Mouse (Mus musculus) forebrain, embryonic 13.5 days (tissue): ENCODE measurements around the gene Clec2i. TPM values are rescaled to one million over a fixed set of nuclear protein-coding genes. Genes with fewer than 3 reads are reported as not detected.

ENCODE experiments used
- ATAC-seq: fragments of 200-750 bp; cut with Nextera tagmentation; 2 replicates; pipeline ENCODE4 v1.8.0; 2017
- H3K27ac ChIP-seq: fragments of 300-500 bp; sonication (generic); 2 replicates; pipeline ENCODE4 v1.5.1; 2015; ENCODE audit warnings: inconsistent platforms, mild to moderate bottlenecking, moderate library complexity
- H3K27me3 ChIP-seq: fragments of 300-500 bp; sonication (generic); 2 replicates; pipeline ENCODE4 v1.6.1; 2015; ENCODE audit warnings: mild to moderate bottlenecking, inconsistent platforms
- H3K36me3 ChIP-seq: fragments of 300-500 bp; sonication (generic); 2 replicates; pipeline ENCODE4 v1.6.1; 2015; ENCODE audit warnings: mild to moderate bottlenecking, inconsistent platforms; ENCODE audit not compliant: poor library complexity, severe bottlenecking
- H3K4me1 ChIP-seq: fragments of 300-500 bp; sonication (generic); 2 replicates; pipeline ENCODE4 v1.6.1; 2015; ENCODE audit warnings: inconsistent platforms
- H3K4me2 ChIP-seq: fragments of 300-500 bp; sonication (generic); 2 replicates; pipeline ENCODE4 v1.6.1; 2015; ENCODE audit warnings: inconsistent platforms, mild to moderate bottlenecking, moderate library complexity
- H3K4me3 ChIP-seq: fragments of 300-500 bp; sonication (generic); 2 replicates; pipeline ENCODE4 v1.5.1; 2015; ENCODE audit warnings: mild to moderate bottlenecking, inconsistent platforms
- H3K9ac ChIP-seq: fragments of 300-500 bp; sonication (generic); 2 replicates; pipeline ENCODE4 v1.6.1; 2015; ENCODE audit warnings: mild to moderate bottlenecking, inconsistent platforms
- H3K9me3 ChIP-seq: fragments of 300-500 bp; sonication (generic); replicated peaks from 2 replicates; pipeline ENCODE4 v1.6.1; 2016; ENCODE audit warnings: inconsistent platforms
- WGBS: fragments of 180-500 bp; shearing (Covaris S2); methylation state at CpG from one replicate; pipeline ENCODE4 v1.1.7; 2015; 5-methylcytosine and 5-hydroxymethylcytosine counted together
- polyA plus RNA-seq: library from polyadenylated mRNA; unstranded; fragments of >200 nt; fragmentation: Nextera tagmentation; extraction: Ambion mirVana; gene quantifications from 2 replicates; pipeline ENCODE4 v1.2.1, GENCODE M21; 2015

Clec2i gene
- polyA plus RNA-seq, 1 experiment from 2014 or later = not detected

- Histone ChIP-seq H3K9ac (no peak overlapping the region), H3K27ac (no peak overlapping the region), H3K36me3 (no peaks in the 10 kb centered on the region), H3K9me3 (no peaks in the 10 kb centered on the region), H3K4me1 (peaks cover 17% of the 10 kb centered on the region), H3K27me3 (no peaks in the 10 kb centered on the region), H3K4me2 (peak overlapping the region; percentile 25; the same call in 1 of the 2 replicates), H3K4me3 (peak overlapping the region; percentile 14; the same call in 1 of the 2 replicates)
- no peak for ATAC-seq
- WGBS = 28% methylated on average over 7 of the region's 7 CpGs
Measured at GRCm38 (mm10) chr6:128845319-128845979, 41.9 kb upstream of the Clec2i start.

- ATAC-seq = no peak
Measured at GRCm38 (mm10) chr6:128845998-128846542, 41.3 kb upstream of the Clec2i start.

GRCm38 (mm10) chr6:128847401-128847800, 40.0 kb upstream of the Clec2i start:
- WGBS = 90% methylated on average over 4 of the region's 4 CpGs
- H3K27me3 ChIP-seq = no peaks in the 10 kb centered on the region

More at GRCm38 (mm10) chr6:128845998-128846542, 41.3 kb upstream of the Clec2i start:
- Histone ChIP-seq H3K4me2 (no peak overlapping the region), H3K36me3 (no peaks in the 10 kb centered on the region), H3K9me3 (no peaks in the 10 kb centered on the region), H3K9ac (no peak overlapping the region), H3K27me3 (no peaks in the 10 kb centered on the region), H3K27ac (no peak overlapping the region), H3K4me1 (peaks cover 17% of the 10 kb centered on the region), H3K4me3 (no peak overlapping the region)
- WGBS = 60% methylated on average over 8 of the region's 9 CpGs

GRCm38 (mm10) chr6:128849902-128850301, 37.5 kb upstream of the Clec2i start:
- H3K4me1 ChIP-seq = no peaks in the 10 kb centered on the region
- no peak overlapping the region for H3K9ac ChIP-seq
- ATAC-seq = peak; percentile 36; the same call in 1 of the 2 replicates

More at GRCm38 (mm10) chr6:128847401-128847800, 40.0 kb upstream of the Clec2i start:
- Histone ChIP-seq H3K4me3 (no peak overlapping the region), H3K36me3 (no peaks in the 10 kb centered on the region), H3K9ac (no peak overlapping the region), H3K4me2 (no peak overlapping the region), H3K9me3 (no peaks in the 10 kb centered on the region), H3K27ac (no peak overlapping the region), H3K4me1 (peaks cover 8% of the 10 kb centered on the region)
- no peak for ATAC-seq

GRCm38 (mm10) chr6:128850671-128851070, 36.7 kb upstream of the Clec2i start:
- 84% methylated on average over 2 of the region's 2 CpGs for whole genome bisulfite sequencing
- Histone ChIP-seq H3K4me3 (no peak overlapping the region), H3K9me3 (no peaks in the 10 kb centered on the region), H3K27me3 (no peaks in the 10 kb centered on the region), H3K27ac (no peak overlapping the region), H3K4me2 (no peak overlapping the region), H3K36me3 (no peaks in the 10 kb centered on the region), H3K9ac (no peak overlapping the region), H3K4me1 (no peaks in the 10 kb centered on the region)
- no peak for ATAC-seq

More at GRCm38 (mm10) chr6:128849902-128850301, 37.5 kb upstream of the Clec2i start:
- H3K4me3 ChIP-seq = no peak overlapping the region
- 49% methylated on average over 2 of the region's 2 CpGs for WGBS
- H3K27ac ChIP-seq = no peak overlapping the region
- no peak overlapping the region for H3K4me2 ChIP-seq
- H3K27me3 ChIP-seq = no peaks in the 10 kb centered on the region
- no peaks in the 10 kb centered on the region for H3K36me3 ChIP-seq
- no peaks in the 10 kb centered on the region for H3K9me3 ChIP-seq

GRCm38 (mm10) chr6:128851151-128851550, 36.2 kb upstream of the Clec2i start:
- Histone ChIP-seq H3K27ac (no peak overlapping the region), H3K27me3 (no peaks in the 10 kb centered on the region), H3K4me2 (no peak overlapping the region), H3K9ac (no peak overlapping the region), H3K4me1 (no peaks in the 10 kb centered on the region), H3K36me3 (no peaks in the 10 kb centered on the region), H3K4me3 (no peak overlapping the region), H3K9me3 (no peaks in the 10 kb centered on the region)
- 89% methylated on average over 2 of the region's 2 CpGs for WGBS
- no peak for ATAC-seq

GRCm38 (mm10) chr6:128852766-128853165, 34.6 kb upstream of the Clec2i start:
- H3K27ac ChIP-seq = no peak overlapping the region
- no peaks in the 10 kb centered on the region for H3K27me3 ChIP-seq
- no peak overlapping the region for H3K4me2 ChIP-seq
- WGBS = 86% methylated on average over 3 of the region's 3 CpGs
- no peak for ATAC-seq
- H3K9ac ChIP-seq = no peak overlapping the region
- no peak overlapping the region for H3K4me3 ChIP-seq
- H3K36me3 ChIP-seq = no peaks in the 10 kb centered on the region
- H3K9me3 ChIP-seq = no peaks in the 10 kb centered on the region
- no peaks in the 10 kb centered on the region for H3K4me1 ChIP-seq

GRCm38 (mm10) chr6:128854024-128854820, 33.2 kb upstream of the Clec2i start:
- Histone ChIP-seq H3K27me3 (no peaks in the 10 kb centered on the region), H3K9ac (no peak overlapping the region), H3K4me2 (peak overlapping the region; percentile 12; the same call in 1 of the 2 replicates), H3K4me1 (no peaks in the 10 kb centered on the region), H3K36me3 (no peaks in the 10 kb centered on the region), H3K4me3 (no peak overlapping the region), H3K9me3 (no peaks in the 10 kb centered on the region), H3K27ac (no peak overlapping the region)
- 47% methylated on average over 12 of the region's 12 CpGs for WGBS
- peak; percentile 74 for ATAC-seq

- Histone ChIP-seq H3K27ac (no peak overlapping the region), H3K36me3 (no peaks in the 10 kb centered on the region), H3K4me2 (no peak overlapping the region), H3K9ac (no peak overlapping the region), H3K27me3 (no peaks in the 10 kb centered on the region), H3K9me3 (no peaks in the 10 kb centered on the region), H3K4me1 (no peaks in the 10 kb centered on the region), H3K4me3 (no peak overlapping the region)
- no peak for ATAC-seq
- WGBS = 94% methylated on average over 3 of the region's 3 CpGs
Measured at GRCm38 (mm10) chr6:128854895-128855294, 32.5 kb upstream of the Clec2i start.

GRCm38 (mm10) chr6:128855477-128855876, 31.9 kb upstream of the Clec2i start:
- H3K4me1 ChIP-seq = no peaks in the 10 kb centered on the region
- WGBS = 83% methylated on average over 1 of the region's 1 CpGs
- no peak for ATAC-seq
- H3K27me3 ChIP-seq = no peaks in the 10 kb centered on the region
- no peaks in the 10 kb centered on the region for H3K9me3 ChIP-seq
- no peak overlapping the region for H3K4me3 ChIP-seq
- H3K9ac ChIP-seq = no peak overlapping the region
- H3K27ac ChIP-seq = no peak overlapping the region
- no peaks in the 10 kb centered on the region for H3K36me3 ChIP-seq
- H3K4me2 ChIP-seq = no peak overlapping the region

GRCm38 (mm10) chr6:128856250-128856649, 31.1 kb upstream of the Clec2i start:
- no peak overlapping the region for H3K9ac ChIP-seq
- peak; percentile 71 for ATAC-seq
- H3K36me3 ChIP-seq = no peaks in the 10 kb centered on the region
- H3K4me3 ChIP-seq = no peak overlapping the region
- H3K27me3 ChIP-seq = no peaks in the 10 kb centered on the region
- no peaks in the 10 kb centered on the region for H3K9me3 ChIP-seq
- no peak overlapping the region for H3K4me2 ChIP-seq
- no peaks in the 10 kb centered on the region for H3K4me1 ChIP-seq
- H3K27ac ChIP-seq = no peak overlapping the region
- 51% methylated on average over 5 of the region's 5 CpGs for WGBS

- Histone ChIP-seq H3K9me3 (no peaks in the 10 kb centered on the region), H3K4me2 (no peak overlapping the region), H3K9ac (no peak overlapping the region), H3K4me3 (no peak overlapping the region), H3K27me3 (no peaks in the 10 kb centered on the region), H3K4me1 (no peaks in the 10 kb centered on the region), H3K36me3 (no peaks in the 10 kb centered on the region), H3K27ac (no peak overlapping the region)
- 89% methylated on average over 2 of the region's 2 CpGs for whole genome bisulfite sequencing
- ATAC-seq = no peak
Measured at GRCm38 (mm10) chr6:128857976-128858375, 29.4 kb upstream of the Clec2i start.
